Mouse (Mus musculus) heart, postnatal 25 days (tissue): Measurements from ENCODE around the gene Tmem234. TPM values are rescaled to one million over a fixed set of nuclear protein-coding genes. Genes with fewer than 3 reads are reported as not detected.

Experiments
- DNase-seq: peaks from one replicate; pipeline ENCODE4 v3.0.0; 2022; ENCODE audit warnings: low spot score
- intact Hi-C: fragments of 180-260 bp; cut with DNase I; formaldehyde crosslinking; loops from one replicate; pipeline ENCODE4 v1.15.1; 2025
- microRNA-seq: library from miRNA; unstranded; fragments of <30 nt; microRNA quantifications from one replicate; pipeline ENCODE4 v1.2.0, GENCODE M21; 2022
- total RNA-seq, 2 experiments: library from RNA; stranded (reverse); gene quantifications; 2 replicates each; pipeline ENCODE4 v1.2.3; 2021

Tmem234 gene
- total RNA-seq, 2 experiments from 2014 or later: 38.5 to 42.3 TPM

DNA sequence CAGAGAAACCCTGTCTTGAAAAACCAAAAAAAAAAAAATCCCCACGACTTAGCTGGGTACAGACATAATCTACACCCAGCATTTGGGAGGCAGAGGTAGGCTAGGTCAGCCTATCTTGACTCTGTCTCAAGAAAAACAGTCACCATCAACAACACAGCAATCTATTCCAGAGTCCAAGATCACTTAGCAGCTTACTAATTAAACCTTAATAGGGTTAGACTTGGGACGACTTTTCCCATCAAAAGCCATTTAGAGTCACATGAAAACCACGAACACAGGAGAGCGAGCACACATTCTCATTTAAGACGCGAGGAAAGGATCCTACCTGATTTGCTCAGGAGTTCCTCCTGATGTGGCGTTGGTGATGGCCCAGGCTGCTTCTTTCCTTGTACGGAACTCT is 49.9 kb downstream of the Tmem234 start:
- DNase-seq: no peak
- intact Hi-C loops: no loop called here

DNA sequence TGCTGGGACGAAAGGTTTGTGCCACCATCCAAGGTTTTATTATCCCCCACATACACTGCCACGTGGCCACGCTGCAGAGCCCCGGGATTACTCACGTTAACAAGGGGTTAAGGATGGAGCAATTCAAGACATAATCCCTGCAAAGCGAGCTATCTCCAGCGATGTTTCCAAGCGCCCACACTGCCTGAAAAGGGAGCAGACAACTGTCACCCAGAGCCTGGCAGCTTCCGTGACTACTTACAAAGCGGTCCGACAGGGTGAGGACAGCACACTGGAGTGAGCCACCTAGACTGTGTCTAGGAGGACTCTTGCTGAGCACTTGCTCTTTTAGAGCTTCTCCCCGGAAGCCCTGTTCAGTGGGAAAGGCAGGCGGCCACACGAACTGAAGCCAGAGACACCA is 54.3 kb downstream of the Tmem234 start:
- intact Hi-C loops: no loop called here
- DNase-seq: no peak

DNA sequence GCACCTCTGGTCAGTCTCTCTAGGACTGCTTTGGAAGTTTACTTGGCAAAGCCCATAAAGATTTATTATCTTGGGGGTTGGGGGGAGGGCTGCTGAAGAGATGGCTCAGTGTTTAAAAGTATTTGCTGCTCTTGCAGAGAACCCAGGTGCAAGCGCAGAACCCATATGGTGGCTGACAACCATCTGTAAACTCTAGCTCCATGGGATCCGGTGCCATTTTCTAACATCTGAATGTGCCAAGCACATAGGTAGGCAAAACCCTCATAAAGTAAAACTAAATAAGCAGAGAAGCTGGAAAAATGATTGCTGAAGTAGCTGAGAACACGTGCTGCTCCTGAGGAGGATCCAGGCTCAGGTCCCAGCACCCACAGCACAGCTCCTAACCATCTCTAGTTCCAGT is 61.1 kb downstream of the Tmem234 start:
- DNase-seq: no peak
- intact Hi-C loops: no loop called here

DNA sequence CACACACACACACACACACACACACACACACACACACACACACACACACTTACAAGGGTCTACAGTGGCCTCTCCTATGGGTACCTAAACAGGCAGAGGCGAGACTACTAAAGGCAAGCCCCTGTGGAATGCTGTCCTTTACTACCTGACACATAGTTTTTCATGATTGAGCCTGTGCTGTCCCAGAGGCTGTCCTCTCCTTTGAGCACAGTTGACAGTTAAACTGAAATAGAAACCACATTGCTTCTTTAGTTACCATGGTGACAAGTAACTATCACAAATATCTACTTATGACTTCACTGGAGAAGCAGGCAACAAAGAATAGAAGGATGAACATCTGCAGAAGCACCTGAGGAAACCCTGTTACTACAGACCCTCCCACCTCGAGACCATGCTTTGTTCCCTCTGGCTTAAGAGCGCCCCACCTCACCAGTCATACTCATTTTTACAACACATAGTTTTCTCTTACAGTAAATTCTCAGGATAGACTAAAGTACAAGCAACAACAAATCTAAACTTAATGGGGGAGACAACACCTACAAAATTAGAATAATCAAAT is 61.9 kb downstream of the Tmem234 start:
- no peak for DNase-seq
- intact Hi-C loops: no loop called here

DNA sequence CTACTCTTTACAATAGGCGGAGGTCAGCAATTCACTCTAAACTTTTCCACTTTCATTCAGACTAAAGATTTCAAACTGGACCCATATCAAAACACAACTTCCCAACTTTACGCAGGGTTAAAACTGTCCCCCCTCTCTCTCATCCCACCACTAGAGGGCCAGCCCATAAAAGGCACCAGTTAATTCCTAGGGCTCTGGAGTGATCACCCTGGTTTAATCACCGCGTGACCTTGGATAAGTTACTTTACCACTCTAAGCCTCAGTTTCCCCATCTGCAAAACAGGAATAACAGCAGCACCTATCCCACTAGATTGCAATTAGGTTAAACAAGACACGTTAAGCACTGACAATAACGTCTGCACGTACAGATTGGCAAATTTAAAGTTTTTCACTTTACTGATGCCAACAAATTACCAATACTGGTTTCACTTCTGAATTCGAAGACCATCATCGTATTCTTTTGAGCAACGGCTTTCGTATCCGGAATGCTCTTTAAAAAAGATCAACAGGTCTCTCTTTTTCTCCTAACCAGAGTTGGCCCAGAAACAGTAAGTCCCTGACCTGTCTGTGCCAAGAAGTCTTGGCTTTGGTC is 71.1 kb downstream of the Tmem234 start:
- intact Hi-C loops: loop anchor here (1.0 kb wide), 1 partner anchor 25 kb away; the partner anchor contains the start of gene Tmem39b
- DNase-seq: peak; percentile 7

DNA sequence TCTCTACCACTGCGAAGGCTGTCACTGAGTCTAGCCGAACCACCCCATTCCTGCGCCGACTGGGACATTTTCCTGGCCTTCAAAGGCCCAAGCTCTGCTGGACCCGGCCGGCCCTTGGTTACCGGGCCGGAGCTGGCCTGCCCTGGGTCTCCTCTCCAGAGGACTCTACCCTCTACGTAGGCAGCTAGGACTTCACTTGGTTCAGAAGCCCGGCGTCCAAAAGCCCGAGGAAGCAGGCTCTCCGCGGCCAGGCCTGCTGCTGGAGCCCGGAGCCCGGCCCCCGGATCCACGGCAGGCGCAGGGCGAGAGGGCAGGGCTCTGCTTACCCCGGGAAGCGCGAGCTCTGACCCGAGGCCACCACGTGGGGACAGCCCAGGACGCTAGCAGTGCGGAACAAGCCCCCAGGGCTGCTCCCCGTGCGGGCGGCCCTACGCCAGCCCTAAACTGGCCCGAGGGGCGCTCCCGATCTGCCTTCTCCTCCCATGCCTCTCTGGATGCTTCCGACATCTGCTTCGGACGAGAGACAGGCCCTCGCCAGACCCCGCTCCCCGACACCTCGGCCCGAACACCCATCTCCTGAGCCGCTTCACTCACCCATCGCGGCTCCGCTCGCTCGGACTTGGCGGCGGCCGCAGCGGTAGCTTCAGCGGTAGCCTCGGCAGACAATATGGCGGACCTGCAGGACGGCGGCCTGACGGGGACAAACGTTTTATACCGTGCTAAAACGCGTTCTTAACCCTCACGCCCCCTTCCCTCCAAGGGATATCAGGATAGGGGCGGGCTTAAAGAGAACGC is 71.8 kb downstream of the Tmem234 start, which contains the start of gene Kpna6:
Kpna6 (minus strand) TSS at position 685 of the 795 bp plus-strand sequence.
- intact Hi-C loops: loop anchor here (1.0 kb wide), 1 partner anchor 24 kb away; the partner anchor contains the start of gene Tmem39b
- DNase-seq: peak; percentile 81

DNA sequence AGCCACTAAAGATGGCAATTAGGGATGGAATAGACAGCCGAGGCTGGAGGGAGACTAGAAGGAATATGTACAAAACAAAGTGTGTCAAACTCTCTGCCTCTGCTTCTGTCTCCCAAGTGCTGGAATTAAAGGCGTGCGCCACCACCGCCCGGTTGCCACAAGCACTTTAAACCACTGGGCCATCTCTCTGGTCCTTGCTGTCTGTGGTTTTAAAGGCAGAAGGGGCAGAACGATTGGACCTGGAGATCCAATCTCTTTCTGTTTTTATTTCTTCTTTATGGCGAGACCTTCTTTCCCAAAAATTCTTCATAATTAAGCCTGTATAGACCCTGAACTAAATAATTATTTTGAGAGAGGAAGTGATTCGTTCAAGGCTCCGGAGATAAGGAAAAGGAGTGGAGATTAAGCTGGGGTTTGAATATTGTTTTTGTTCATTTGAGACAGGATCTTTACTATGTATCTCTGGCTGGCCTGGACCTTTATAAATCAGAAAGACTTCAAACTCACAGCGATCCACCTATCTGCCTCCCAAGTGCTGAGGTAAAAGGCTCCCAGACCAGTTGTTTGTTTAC is 72.5 kb downstream of the Tmem234 start:
- DNase-seq: no peak
- intact Hi-C loops: loop anchor here (1.0 kb wide), 1 partner anchor 23 kb away; the partner anchor contains the start of gene Tmem39b

Small RNA genes within 50 kb of the gene (microRNA-seq; reads per million reads assigned to microRNA genes)
- gene Mir8119: not detected

Other genes with a start within 250 kb of the Tmem234 start
- 1 to 10 TPM; 3.5 to 3.7 TPM for gene Zbtb8a, start 222.6 kb upstream of the Tmem234 start, total RNA-seq
- under 1 TPM in 1 of 2 experiments, not detected in 1; 0.08 TPM for gene Zbtb8b, start 159.8 kb upstream of the Tmem234 start, total RNA-seq
- gene Bsdc1, start 139.1 kb upstream of the Tmem234 start, total RNA-seq: 10 to 100 TPM; 40.6 to 45.6 TPM
- not detected for gene Tssk3, start 109.6 kb upstream of the Tmem234 start, total RNA-seq
- not detected for gene Fam229a, start 109.5 kb upstream of the Tmem234 start, total RNA-seq
- gene Marcksl1, start 87.1 kb upstream of the Tmem234 start, total RNA-seq: 1 to 10 TPM; 6.8 to 7.8 TPM
- gene Hdac1, start 58.0 kb upstream of the Tmem234 start, total RNA-seq: 10 to 100 TPM; 15.9 to 18.6 TPM
- 1 to 10 TPM in 1 of 2 experiments, under 1 TPM in 1; 0.47 to 1.2 TPM for gene Lck, start 27.0 kb upstream of the Tmem234 start, total RNA-seq
- 1 to 10 TPM in 1 of 2 experiments, under 1 TPM in 1; 0.70 to 1.0 TPM for gene Fam167b, start 22.1 kb upstream of the Tmem234 start, total RNA-seq
- 100 to 1,000 TPM; 119 to 129 TPM for gene Eif3i, start within 50 bp of the Tmem234 start, total RNA-seq
- gene Dcdc2b, start 13.6 kb downstream of the Tmem234 start, total RNA-seq: 1 to 10 TPM in 1 of 2 experiments, under 1 TPM in 1; 0.61 to 1.5 TPM
- 10 to 100 TPM; 17.2 to 19.1 TPM for gene Iqcc, start 18.4 kb downstream of the Tmem234 start, total RNA-seq
- 10 to 100 TPM; 25.3 to 28.5 TPM for gene Ccdc28b, start 23.3 kb downstream of the Tmem234 start, total RNA-seq
- gene Txlna, start 40.4 kb downstream of the Tmem234 start, total RNA-seq: 10 to 100 TPM; 26.2 to 27.3 TPM
- 10 to 100 TPM; 71.7 to 79.6 TPM for gene Kpna6, start 72.1 kb downstream of the Tmem234 start, total RNA-seq
- gene Tmem39b, start 96.2 kb downstream of the Tmem234 start, total RNA-seq: 1 to 10 TPM; 5.3 to 5.7 TPM
- 10 to 100 TPM; 38.0 to 46.9 TPM for gene Khdrbs1, start 141.6 kb downstream of the Tmem234 start, total RNA-seq
- gene Ptp4a2, start 210.6 kb downstream of the Tmem234 start, total RNA-seq: 100 to 1,000 TPM; 192 to 205 TPM